Mouse (Mus musculus): Measurements from ENCODE around the gene Tssc4. TPM values are rescaled to one million over a fixed set of nuclear protein-coding genes. Genes with fewer than 3 reads are reported as not detected.

The Tssc4 gene
- total and polyA plus RNA-seq, 3 experiments, result 13.6 to 33.2 (median 14.8) TPM

- H3K27ac ChIP-seq, result no peak overlapping the region
Observed at GRCm38 (mm10) chr7:143070506-143071070, 1.5 kb downstream of the Tssc4 start.

GRCm38 (mm10) chr7:143072605-143073004 lies 3.6 kb downstream of the Tssc4 start:
- TF ChIP-seq POLR2A (IDR thresholded peaks at IDR 0.05; ENCODE audit: insufficient read depth, low read depth, low read length), result no peak
- 81% methylated on average over 5 of the region's 5 CpGs for WGBS
- intact Hi-C loops (cut with DNase I), result no loop called here

More at GRCm38 (mm10) chr7:143070506-143071070, 1.5 kb downstream of the Tssc4 start:
- Histone ChIP-seq H3K27me3 (ENCODE audit: control insufficient read depth, insufficient read depth, low read length) (no peaks in the 10 kb centered on the region), H3K4me1 (ENCODE audit: control insufficient read depth, insufficient read depth, low read length) (peaks cover 8% of the 10 kb centered on the region), H3K79me2 (replicated peaks; ENCODE audit: control insufficient read depth, insufficient read depth, low read length) (no peaks in the 10 kb centered on the region), H3K9ac (ENCODE audit: low read depth, low read length) (no peak overlapping the region), H3K36me3 (ENCODE audit: control insufficient read depth, insufficient read depth, low read length) (no peaks in the 10 kb centered on the region; the same call in 1 of the 2 replicates), H3K4me3 (no peak overlapping the region)
- WGBS, result 85% methylated on average over 10 of the region's 10 CpGs
- intact Hi-C loops (cut with DNase I), result no loop called here
- TF ChIP-seq EP300 (IDR thresholded peaks at IDR 0.05; ENCODE audit: insufficient read depth, low read depth, low read length) (no peak), POLR2A (IDR thresholded peaks at IDR 0.05; ENCODE audit: insufficient read depth, low read depth, low read length) (no peak), CTCF (IDR thresholded peaks at IDR 0.05) (no peak)
- DNase-seq, result no peak

GRCm38 (mm10) chr7:143073086-143073485 lies 4.0 kb downstream of the Tssc4 start:
- Histone ChIP-seq H3K4me1 (ENCODE audit: control insufficient read depth, insufficient read depth, low read length) (peaks cover 6% of the 10 kb centered on the region), H3K4me3 (no peak overlapping the region), H3K9ac (ENCODE audit: low read depth, low read length) (no peak overlapping the region), H3K27ac (no peak overlapping the region), H3K36me3 (ENCODE audit: control insufficient read depth, insufficient read depth, low read length) (no peaks in the 10 kb centered on the region; the same call in 1 of the 2 replicates), H3K27me3 (ENCODE audit: control insufficient read depth, insufficient read depth, low read length) (no peaks in the 10 kb centered on the region), H3K79me2 (replicated peaks; ENCODE audit: control insufficient read depth, insufficient read depth, low read length) (no peaks in the 10 kb centered on the region)
- WGBS, result 72% methylated on average over 1 of the region's 1 CpGs
- peak in 1 of 2 experiments; percentile 48 for DNase-seq
- no peak for TF ChIP-seq EP300 (IDR thresholded peaks at IDR 0.05; ENCODE audit: insufficient read depth, low read depth, low read length)
- no peak for TF ChIP-seq POLR2A (IDR thresholded peaks at IDR 0.05; ENCODE audit: insufficient read depth, low read depth, low read length)
- TF ChIP-seq CTCF (IDR thresholded peaks at IDR 0.05), result peak; percentile 76
- intact Hi-C loops (cut with DNase I), result no loop called here

More at GRCm38 (mm10) chr7:143072605-143073004, 3.6 kb downstream of the Tssc4 start:
- H3K36me3 ChIP-seq (ENCODE audit: control insufficient read depth, insufficient read depth, low read length), result no peaks in the 10 kb centered on the region; the same call in 1 of the 2 replicates
- no peak for DNase-seq
- peaks cover 6% of the 10 kb centered on the region for H3K4me1 ChIP-seq (ENCODE audit: control insufficient read depth, insufficient read depth, low read length)
- no peaks in the 10 kb centered on the region for H3K27me3 ChIP-seq (ENCODE audit: control insufficient read depth, insufficient read depth, low read length)
- H3K9ac ChIP-seq (ENCODE audit: low read depth, low read length), result no peak overlapping the region
- H3K27ac ChIP-seq, result no peak overlapping the region
- H3K4me3 ChIP-seq, result no peak overlapping the region
- H3K79me2 ChIP-seq (replicated peaks; ENCODE audit: control insufficient read depth, insufficient read depth, low read length), result no peaks in the 10 kb centered on the region

GRCm38 (mm10) chr7:143075394-143075793 lies 6.3 kb downstream of the Tssc4 start:
- H3K36me3 ChIP-seq (ENCODE audit: control insufficient read depth, insufficient read depth, low read length), result no peaks in the 10 kb centered on the region
- no peaks in the 10 kb centered on the region for H3K27me3 ChIP-seq (ENCODE audit: control insufficient read depth, insufficient read depth, low read length)
- H3K9ac ChIP-seq (ENCODE audit: low read depth, low read length), result no peak overlapping the region
- 70% methylated on average over 5 of the region's 5 CpGs for WGBS
- intact Hi-C loops (cut with DNase I), result no loop called here
- H3K27ac ChIP-seq, result no peak overlapping the region
- 0 out of 2 replicates have a peak, but pooled peaks cover under 1% of the 10 kb centered on the region for H3K4me1 ChIP-seq (ENCODE audit: control insufficient read depth, insufficient read depth, low read length)
- TF ChIP-seq CTCF (IDR thresholded peaks at IDR 0.05) (no peak), EP300 (IDR thresholded peaks at IDR 0.05; ENCODE audit: insufficient read depth, low read depth, low read length) (no peak), POLR2A (IDR thresholded peaks at IDR 0.05; ENCODE audit: insufficient read depth, low read depth, low read length) (no peak)
- H3K79me2 ChIP-seq (replicated peaks; ENCODE audit: control insufficient read depth, insufficient read depth, low read length), result no peaks in the 10 kb centered on the region
- no peak overlapping the region for H3K4me3 ChIP-seq
- no peak for DNase-seq

- no peaks in the 10 kb centered on the region for H3K4me1 ChIP-seq (ENCODE audit: control insufficient read depth, insufficient read depth, low read length)
- no peak for DNase-seq
- H3K9ac ChIP-seq (ENCODE audit: low read depth, low read length), result no peak overlapping the region
- H3K79me2 ChIP-seq (replicated peaks; ENCODE audit: control insufficient read depth, insufficient read depth, low read length), result no peaks in the 10 kb centered on the region
- 91% methylated on average over 2 of the region's 2 CpGs for WGBS
- TF ChIP-seq EP300 (IDR thresholded peaks at IDR 0.05; ENCODE audit: insufficient read depth, low read depth, low read length), result no peak
- TF ChIP-seq POLR2A (IDR thresholded peaks at IDR 0.05; ENCODE audit: insufficient read depth, low read depth, low read length), result no peak
- TF ChIP-seq CTCF (IDR thresholded peaks at IDR 0.05), result no peak
- H3K27me3 ChIP-seq (ENCODE audit: control insufficient read depth, insufficient read depth, low read length), result no peaks in the 10 kb centered on the region
- H3K36me3 ChIP-seq (ENCODE audit: control insufficient read depth, insufficient read depth, low read length), result no peaks in the 10 kb centered on the region
- no peak overlapping the region for H3K27ac ChIP-seq
- intact Hi-C loops (cut with DNase I), result no loop called here
- H3K4me3 ChIP-seq, result no peak overlapping the region
Observed at GRCm38 (mm10) chr7:143077351-143077750, 8.3 kb downstream of the Tssc4 start.

GRCm38 (mm10) chr7:143082024-143082423 lies 13.0 kb downstream of the Tssc4 start:
- Histone ChIP-seq H3K4me1 (ENCODE audit: control insufficient read depth, insufficient read depth, low read length) (no peaks in the 10 kb centered on the region), H3K27me3 (ENCODE audit: control insufficient read depth, insufficient read depth, low read length) (no peaks in the 10 kb centered on the region), H3K27ac (no peak overlapping the region), H3K36me3 (ENCODE audit: control insufficient read depth, insufficient read depth, low read length) (no peaks in the 10 kb centered on the region), H3K4me3 (no peak overlapping the region), H3K9ac (ENCODE audit: low read depth, low read length) (no peak overlapping the region), H3K79me2 (replicated peaks; ENCODE audit: control insufficient read depth, insufficient read depth, low read length) (no peaks in the 10 kb centered on the region)
- DNase-seq, result no peak
- no peak for TF ChIP-seq EP300 (IDR thresholded peaks at IDR 0.05; ENCODE audit: insufficient read depth, low read depth, low read length)
- TF ChIP-seq CTCF (IDR thresholded peaks at IDR 0.05), result no peak
- TF ChIP-seq POLR2A (IDR thresholded peaks at IDR 0.05; ENCODE audit: insufficient read depth, low read depth, low read length), result no peak
- intact Hi-C loops (cut with DNase I), result no loop called here
- 46% methylated on average over 6 of the region's 6 CpGs for WGBS

All from heart, adult 2 months (tissue).